Mouse (Mus musculus): ENCODE data around the gene Clcn7.

Clcn7 gene

DNA sequence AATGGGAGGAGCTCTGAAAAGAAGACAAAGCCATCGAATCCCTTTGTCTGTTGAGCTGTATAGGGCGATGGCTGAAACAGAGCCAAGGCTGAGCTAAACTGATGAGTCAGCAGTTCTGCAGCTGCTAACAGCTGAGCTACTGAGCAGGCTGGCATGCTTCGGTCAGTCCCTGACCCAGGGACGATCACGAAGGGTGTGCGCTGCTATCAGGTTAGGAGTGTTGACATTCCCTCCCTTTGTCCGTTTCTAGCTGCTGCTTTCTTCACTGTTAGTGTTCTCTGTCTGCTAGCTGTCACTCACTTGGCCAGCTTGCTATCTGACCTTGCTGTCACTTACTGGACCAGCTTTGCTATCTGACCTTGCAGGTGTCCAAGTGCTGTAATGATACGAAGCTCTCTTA lies 6.1 kb upstream of the Clcn7 start:
- in situ Hi-C loops (cut with MboI, MseI), result no loop called here

DNA sequence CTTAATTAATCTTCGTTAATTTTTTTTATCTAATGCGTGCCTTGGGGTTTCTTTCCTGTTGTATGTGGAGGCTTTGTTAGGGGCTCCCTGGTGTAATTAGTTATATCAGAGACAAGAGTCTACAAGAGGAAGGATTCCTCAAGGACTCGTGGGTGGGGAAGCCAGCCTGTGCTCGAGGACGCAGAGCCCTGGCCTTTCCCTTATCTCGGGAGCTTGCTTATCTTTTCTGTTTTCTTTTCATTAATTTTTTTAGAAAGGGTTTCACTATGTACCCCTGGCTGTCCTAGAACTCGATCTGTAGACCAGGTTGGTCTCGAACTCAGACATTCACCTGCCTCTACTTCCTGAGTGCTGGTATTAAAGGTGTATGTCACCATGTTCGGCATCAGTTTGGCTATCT lies 5.5 kb upstream of the Clcn7 start:
- in situ Hi-C loops (cut with MboI, MseI), result no loop called here

DNA sequence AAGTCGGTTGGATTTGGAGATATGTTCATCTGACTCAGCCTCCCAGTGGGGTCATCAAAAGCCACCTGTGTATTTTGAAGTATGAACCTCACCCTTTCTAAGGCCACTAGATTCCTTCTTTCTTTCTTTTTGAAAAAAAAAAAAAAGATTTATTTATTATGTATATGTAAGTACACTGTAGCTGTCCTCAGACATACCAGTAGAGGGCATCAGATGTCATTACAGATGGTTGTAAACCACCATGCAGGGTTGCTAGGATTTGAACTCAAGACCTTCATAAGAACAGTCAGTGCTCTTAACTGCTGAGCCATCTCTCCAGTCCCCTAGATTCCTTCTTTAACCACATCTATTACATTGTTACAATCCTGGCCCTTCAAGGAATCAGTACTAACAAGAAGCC lies 3.1 kb upstream of the Clcn7 start:
- in situ Hi-C loops (cut with MboI, MseI), result no loop called here

DNA sequence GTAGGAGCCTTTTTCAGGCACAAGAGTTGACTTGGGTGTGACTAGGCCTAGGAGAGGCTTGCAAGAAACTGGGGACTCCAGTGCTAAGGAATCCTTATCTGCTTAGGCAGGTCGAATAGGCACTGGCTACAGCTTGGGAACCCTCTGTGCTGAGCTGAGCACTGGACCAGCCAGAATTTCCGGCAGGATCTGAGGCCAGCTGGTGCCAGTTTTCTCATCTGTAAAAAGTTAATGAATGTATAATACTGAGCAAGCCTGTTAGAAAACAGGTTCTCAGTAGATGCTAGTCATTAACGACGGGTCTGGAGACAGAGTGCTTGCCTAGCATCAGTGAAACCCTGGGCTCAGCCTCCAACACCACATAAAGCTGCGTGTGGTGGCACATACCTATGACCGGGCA lies 2.4 kb downstream of the Clcn7 start:
- in situ Hi-C loops (cut with MboI, MseI), result no loop called here

DNA sequence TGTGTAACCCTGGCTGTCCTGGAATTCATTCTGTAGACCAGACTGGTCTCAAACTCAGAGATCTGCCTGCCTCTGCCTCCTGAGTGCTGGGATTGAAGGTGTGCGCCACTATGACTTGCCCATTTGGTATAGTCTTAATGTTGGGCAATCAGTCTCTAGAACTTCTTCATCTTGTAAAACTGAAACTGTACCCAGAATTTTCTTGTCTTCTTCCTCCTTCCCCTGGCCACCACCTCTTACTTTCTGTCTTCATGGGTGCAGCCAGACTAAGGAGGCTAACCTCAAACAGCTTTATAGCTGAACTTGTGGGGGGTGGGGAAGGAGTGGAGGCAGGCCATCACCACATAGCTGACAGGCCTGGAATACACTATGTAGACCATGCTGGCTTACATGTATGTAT lies 5.6 kb downstream of the Clcn7 start:
- in situ Hi-C loops (cut with MboI, MseI), result no loop called here

DNA sequence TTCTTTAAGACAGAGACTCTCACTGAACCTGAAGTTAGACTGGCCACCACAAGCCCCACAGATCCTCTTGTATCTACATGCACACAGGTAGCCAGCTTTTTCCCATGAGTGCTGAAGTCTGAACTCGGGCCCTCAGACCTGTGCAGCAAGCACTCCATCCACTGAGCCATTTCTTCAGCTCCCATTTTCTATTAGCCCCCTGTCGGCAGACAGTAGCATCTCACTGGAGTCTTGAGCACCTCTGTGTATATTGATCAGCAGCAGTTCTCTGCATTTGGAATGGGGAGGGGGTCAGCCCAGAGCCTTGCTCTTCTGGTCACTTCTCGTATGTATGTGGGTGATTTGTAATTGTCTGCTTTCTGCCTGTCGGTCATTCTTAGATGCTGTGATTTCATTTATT lies 6.8 kb downstream of the Clcn7 start:
- in situ Hi-C loops (cut with MboI, MseI), result no loop called here

DNA sequence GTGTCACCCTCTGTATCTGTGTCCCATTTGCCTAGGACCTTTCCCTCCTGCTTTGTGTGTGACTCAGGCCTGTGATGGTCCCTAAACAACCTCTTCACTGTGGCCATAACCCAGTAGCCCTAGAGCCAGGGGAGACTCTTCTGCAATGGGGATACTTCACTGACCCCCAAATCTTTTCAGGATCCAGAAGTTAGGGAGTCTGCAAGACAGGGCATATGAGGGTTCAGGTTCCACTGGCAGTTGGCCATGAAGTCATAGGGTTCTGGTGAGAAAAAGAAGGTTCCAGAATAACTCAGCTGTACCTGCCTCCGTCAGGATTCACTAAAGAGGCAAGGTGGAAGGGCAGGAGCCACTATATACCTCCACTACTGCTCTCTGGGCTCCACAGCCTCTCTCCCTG lies 29.0 kb downstream of the Clcn7 start, which contains the start of gene Ccdc154:
Ccdc154 (plus strand) TSS at position 301 of the 400 bp plus-strand sequence.
- in situ Hi-C loops (cut with MboI, MseI), result no loop called here

DNA sequence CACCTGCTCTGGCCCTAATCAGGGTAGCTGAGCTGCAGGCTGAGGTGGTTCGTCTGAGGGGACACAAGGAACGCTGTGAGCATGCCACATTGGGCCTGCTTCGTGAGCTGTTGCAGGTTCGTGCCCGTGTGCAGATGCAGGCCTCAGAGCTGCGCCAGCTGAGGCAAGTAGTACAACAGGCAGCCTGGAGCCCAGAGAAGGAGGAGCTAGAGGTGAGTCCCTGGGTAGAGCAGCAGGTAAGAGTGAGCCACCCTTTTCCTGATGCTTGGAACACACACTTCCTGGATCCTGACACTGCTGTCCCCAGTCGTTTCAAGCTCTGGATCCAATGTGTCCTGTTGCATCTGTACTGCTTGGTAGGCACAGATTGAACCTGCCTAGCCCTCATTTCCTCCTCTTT lies 30.2 kb downstream of the Clcn7 start:
- in situ Hi-C loops (cut with MboI, MseI), result no loop called here

DNA sequence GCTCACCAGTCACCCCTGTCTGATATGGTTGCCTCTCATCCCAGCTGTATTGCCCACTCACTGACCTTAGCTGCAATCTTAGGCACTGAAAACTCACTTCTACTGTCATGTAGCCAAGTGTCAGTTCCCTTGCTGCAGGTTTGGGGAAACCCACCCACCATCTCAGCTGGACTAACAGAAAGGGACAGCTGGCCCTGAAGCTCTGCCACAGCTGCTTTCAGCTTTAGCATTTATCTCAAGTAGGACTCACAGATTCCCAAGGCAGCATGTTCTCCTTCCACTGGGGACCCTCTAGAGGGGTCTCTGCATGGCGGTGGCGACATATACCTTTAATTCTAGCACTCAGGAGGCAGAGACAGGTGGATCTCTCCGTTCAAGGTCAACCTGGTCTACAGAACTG lies 31.6 kb downstream of the Clcn7 start:
- in situ Hi-C loops (cut with MboI, MseI), result no loop called here

DNA sequence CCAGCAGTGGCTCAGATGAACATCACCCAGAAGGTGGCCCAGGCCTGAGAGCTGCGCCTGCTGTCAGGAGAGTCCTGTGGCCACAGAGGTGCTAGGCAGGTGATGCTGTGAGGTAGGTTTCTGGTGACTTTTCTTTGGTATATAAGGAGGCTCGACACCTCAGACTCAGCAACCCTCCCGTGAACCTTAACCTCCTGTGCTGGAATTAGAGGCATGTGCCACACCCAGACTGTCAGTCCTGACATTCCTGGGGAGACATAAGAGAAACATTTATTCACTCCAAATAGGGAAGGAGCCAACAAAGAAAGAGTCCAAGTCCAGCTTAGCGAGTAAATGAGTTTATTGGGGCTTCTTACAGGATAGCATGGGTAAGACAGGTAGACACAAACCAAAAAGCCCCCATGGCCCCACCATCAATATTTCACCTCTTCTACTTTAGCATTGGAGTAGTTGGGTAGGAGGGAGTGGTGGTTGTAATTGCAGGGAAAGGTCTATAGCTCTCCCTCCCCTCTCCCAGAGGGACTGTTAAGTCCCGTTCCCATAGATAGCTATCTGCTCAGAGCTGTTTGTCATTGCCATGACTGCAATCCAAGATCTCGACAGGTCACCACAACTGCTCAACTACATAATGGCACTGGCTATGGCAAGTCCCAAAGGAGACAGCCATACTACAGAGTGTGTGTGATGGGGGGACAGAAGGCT lies 32.9 kb downstream of the Clcn7 start:
- in situ Hi-C loops (cut with MboI, MseI), result no loop called here

DNA sequence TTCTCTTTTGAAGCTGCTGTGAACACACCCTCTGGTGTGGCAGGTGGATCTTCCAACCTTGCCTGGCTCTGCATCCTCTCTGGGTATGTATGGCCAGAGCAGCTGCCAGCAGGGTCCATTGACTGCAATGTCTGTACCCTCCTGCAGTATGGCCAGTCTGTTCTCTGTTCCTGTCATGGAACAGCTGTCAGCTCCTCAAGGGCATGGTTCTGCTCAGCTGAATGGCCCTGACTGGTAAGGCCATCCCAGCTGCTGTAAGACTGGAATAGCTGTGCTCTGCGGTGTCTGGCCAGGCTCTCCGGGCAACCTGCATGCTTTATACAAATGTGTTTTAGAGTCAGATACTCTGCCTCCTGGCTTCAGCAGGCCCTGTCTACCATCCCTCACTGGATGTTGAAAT lies 36.5 kb downstream of the Clcn7 start:
- in situ Hi-C loops (cut with MboI, MseI), result no loop called here

DNA sequence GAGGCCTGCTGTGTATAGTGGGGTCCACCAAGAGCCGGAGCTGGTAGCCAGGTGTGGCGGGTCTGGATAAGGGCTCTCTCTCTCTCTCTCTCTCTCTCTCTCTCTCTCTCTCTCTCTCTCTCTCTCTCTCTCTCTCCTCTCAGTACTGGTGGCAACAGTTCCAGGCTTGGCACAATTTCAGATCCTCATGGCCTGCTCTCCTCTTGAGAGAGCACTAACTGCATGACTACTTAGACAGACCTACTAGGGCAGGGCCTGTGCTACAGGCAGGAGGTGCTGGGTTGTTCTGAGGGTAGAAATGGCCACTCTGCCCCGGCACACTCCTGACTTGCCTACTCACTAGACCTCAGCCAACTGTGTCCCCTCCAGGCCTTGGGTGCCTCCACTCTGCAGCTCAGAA lies 39.4 kb downstream of the Clcn7 start:
- in situ Hi-C loops (cut with MboI, MseI), result no loop called here

DNA sequence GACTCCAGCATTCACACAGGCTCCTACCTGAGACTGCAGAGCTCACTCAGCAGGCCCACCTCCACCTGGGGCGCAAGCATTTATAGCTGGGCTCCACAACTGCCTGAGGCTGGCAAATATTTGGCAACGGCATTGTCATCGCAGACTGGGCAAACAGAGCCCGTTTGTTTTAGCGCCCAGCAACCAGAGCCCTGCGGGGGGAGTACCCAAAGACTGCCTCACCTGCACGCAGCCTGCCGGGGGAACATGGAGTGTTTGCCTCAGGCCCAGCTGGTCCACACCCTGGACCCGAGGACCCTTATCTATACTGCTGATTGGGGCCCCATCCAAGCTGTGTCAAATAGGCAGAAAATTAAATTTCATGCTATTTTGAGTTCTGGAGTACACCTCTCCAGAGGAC lies 42.2 kb downstream of the Clcn7 start, which contains the start of gene Gm38655:
Gm38655 (minus strand) TSS at position 61 of the 400 bp plus-strand sequence.
- in situ Hi-C loops (cut with MboI, MseI), result no loop called here

DNA sequence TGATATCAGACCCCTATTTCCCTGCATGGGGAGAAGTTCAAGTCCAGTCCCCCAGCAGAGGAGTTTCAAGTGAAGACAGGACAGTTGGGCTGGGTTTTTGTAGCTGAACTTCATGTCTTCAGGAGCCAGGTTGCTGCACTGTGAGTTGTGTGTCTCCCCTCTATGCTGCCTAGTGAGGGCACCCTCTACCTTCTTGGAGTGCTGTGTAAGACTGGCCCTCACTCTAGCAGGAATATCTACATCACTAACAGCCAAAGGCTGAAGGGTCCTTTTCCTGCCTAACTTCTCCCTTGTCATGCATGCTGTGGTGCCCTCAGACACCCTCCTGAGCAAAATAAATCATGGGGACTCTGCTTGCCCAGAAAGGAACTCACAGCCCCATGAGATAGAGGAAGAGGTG lies 50.0 kb downstream of the Clcn7 start:
- in situ Hi-C loops (cut with MboI, MseI), result loop anchor here (5.0 to 10.0 kb wide), 2 partner anchors 94 to 1762 kb away; partner anchors contain the start of gene Syngap1

DNA sequence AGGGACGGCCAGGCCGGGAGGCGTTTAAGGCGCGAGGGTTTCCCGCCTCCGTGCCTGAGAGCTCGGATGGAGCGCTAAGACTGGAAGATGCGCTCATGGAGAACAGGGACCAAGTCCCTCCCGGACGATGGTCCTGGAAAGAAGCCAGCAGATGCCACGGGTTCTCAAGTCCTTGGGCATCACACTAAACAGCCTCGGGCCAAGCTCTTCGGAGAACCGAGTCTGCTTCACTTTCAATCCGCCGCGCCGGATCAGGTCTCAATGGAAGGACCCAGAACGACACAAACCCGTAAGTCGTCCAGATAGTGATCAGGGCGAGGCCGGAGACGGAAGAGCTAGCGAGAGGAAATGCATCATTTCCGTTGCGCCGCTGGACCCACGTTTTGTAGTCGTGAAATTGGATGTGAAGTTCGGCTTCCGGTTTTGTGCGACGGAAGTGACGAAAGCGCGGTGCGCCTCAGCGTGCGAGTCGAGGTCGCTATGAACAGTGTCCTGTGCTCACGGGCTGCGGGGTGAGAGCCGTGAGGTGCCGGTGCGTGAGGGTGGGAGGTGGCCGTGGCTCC lies 51.0 kb downstream of the Clcn7 start, which contains the start of gene BC003965:
BC003965 (plus strand) TSS at position 426 of the 563 bp plus-strand sequence.
- in situ Hi-C loops (cut with MboI, MseI), result loop anchor here (5.0 to 10.0 kb wide), 2 partner anchors 93 to 1761 kb away; partner anchors contain the start of gene Syngap1

DNA sequence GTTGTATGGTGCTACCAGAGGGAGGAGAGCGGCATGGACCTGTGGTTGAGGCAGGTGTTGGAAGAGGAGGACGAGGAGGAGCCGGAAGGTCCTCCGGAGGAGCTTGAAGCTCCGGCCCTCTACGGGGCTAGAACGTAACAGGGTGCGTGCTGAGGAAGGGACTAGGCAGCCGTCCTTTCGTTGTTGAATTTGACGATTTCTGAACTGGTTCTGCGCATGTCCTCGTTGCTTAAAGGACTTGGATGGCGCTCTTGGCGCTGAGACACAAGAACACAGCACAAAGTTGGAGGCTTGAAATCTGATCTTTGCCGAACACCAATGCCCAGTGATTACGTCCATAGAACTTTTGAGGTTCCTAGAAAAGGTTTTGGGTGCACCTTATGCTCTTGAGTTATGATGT lies 51.8 kb downstream of the Clcn7 start:
- in situ Hi-C loops (cut with MboI, MseI), result loop anchor here (5.0 to 10.0 kb wide), 2 partner anchors 92 to 1760 kb away; partner anchors contain the start of gene Syngap1

DNA sequence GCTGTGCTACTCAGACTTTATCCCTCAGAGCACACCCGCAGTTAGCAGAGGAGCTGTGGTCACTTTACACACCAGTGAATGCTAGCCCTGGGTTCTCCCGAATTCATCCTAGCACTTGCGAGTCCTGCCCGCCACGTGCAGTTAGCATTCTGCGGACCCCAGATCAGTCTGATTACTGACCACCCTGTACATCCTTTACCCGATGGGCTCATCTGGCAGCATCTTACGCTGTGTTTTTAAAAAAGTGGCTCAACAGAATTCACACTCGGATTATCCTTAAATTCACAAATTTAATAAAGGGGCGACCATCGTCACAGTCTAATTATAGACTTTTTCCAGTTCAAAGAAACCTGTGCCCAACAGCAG lies 54.6 kb downstream of the Clcn7 start:
- in situ Hi-C loops (cut with MboI, MseI), result loop anchor here (10.0 kb wide), 1 partner anchor 1757 kb away; the partner anchor contains the start of gene Syngap1

DNA sequence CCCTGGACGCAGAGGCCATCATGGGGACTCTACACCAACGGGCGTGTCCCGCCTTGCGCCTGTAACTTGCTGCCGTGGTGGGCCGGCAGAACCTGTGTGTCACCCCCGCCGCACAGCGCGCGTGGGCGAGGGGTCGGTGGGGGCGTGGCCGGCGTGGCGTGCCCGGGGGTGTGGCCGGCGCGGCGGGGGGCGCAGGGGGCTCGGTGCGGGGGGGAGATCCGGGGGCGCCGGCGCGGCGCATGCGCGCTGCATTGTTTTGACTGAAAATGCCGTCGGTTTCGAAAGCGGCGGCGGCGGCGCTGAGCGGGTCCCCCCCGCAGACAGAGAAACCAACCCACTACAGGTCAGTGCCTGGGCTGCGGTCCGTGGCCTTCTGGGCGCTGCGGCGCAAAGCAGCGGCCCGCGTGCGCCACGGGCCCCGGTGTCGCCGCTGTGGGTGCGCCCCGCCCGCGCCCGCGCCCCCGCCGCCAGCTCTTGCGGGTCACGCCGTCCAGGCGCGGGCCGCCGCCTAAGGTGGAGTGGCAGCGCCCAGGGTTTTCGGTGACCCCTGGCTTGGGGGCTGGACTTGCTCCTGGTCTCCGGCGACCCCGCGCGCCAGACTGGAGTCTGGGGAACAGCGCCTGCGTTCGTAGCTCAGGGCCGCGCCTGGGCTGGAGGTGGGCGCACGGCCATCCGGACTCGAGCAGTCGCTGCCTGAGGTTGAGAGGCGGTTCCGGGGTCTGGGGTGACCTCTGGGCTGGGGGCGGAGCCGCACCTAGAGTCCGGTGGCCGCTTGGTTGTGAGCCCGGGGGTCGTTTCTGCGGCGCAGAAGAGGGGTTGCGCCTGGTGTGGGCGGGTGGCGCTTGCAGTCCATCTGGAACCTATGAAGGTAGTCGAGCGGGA lies 55.2 kb downstream of the Clcn7 start, which contains the start of gene Unkl:
Unkl (plus strand) TSS at position 248 of the 882 bp plus-strand sequence.
- in situ Hi-C loops (cut with MboI, MseI), result loop anchor here (10.0 kb wide), 1 partner anchor 1756 kb away; the partner anchor contains the start of gene Syngap1

DNA sequence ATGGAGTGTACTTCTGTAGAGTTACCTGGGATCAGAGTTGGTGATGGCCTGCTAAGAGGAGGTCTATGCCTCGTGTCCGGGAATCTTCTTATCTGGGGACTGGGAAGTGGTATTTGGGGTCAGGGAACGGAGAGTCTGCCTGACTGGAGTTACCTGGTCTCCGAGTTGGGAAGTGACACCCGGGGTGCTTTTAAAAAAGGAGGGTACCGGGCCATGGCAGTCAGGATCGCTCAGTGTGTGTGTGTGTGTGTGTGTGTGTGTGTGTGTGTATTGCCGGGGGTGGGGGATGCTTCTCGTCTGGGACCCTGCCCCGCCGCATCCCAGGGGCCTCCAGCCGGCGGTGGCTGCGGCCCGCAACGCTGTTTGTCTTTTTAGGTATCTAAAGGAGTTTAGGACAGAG lies 55.9 kb downstream of the Clcn7 start:
- in situ Hi-C loops (cut with MboI, MseI), result loop anchor here (10.0 kb wide), 1 partner anchor 1756 kb away; the partner anchor contains the start of gene Syngap1

DNA sequence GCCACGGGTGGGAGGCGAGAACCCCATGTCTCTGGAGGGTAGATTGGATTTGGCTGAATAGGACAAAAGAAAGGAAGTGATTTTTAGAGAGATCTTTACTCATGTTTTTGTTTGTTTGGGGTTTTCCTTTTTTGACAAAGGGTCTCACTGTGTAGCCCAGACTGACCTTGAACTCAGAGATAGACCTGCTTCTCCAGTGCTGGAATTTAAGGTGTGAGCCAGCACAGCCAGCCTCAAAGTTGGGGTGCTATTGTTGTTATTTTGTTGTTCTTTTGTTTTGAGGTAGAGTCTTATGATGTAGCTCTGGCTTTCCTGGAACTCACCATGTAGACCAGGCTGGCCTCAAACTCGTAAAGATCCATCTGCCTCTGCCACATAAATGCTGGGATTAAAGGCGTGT lies 69.2 kb downstream of the Clcn7 start:
- in situ Hi-C loops (cut with MboI, MseI), result no loop called here

DNA sequence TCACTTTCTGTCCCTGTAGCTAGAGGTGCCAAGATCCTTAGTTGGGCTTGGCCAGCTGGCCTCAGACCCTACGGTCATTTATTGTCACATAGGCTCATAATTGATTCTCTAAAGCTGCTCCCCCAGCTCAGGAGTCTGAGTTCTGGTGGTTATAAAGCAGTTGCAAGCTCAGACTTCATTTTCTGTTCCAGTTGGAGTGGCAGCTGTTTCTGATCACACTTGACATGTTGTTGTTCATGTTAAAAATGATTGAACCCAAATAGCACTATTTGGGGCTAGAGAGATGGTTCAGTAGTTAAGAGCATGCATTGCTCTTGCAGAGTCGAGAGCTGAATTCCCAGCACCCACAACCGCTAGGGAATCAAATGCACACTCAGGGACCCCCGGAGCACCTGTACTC lies 76.8 kb downstream of the Clcn7 start:
- in situ Hi-C loops (cut with MboI, MseI), result no loop called here
